Mouse (Mus musculus): ENCODE results near the gene Park7. TPM values are rescaled to one million over a fixed set of nuclear protein-coding genes. Genes with fewer than 3 reads are reported as not detected.

Gene Park7
- polyA plus RNA-seq, 1 experiment from 2014 or later = 414 TPM

- H3K4me3 ChIP-seq = no peak overlapping the region
- no peak overlapping the region for H3K9ac ChIP-seq
- H3K9me3 ChIP-seq (replicated peaks) = no peaks in the 10 kb centered on the region
- H3K27me3 ChIP-seq = no peaks in the 10 kb centered on the region; the same call in 1 of the 2 replicates
- H3K27ac ChIP-seq = no peak overlapping the region
- ATAC-seq = no peak
- H3K4me1 ChIP-seq = no peaks in the 10 kb centered on the region
- H3K36me3 ChIP-seq (ENCODE audit: poor library complexity, severe bottlenecking) = no peaks in the 10 kb centered on the region
- no peak overlapping the region for H3K4me2 ChIP-seq
- WGBS = 76% methylated on average over 10 of the region's 10 CpGs
Measured at GRCm38 (mm10) chr4:150927789-150928188, 13.6 kb upstream of the Park7 start.

- H3K9ac ChIP-seq = no peak overlapping the region
- WGBS = 48% methylated on average over 14 of the region's 14 CpGs
Measured at GRCm38 (mm10) chr4:150926924-150927705, 12.9 kb upstream of the Park7 start.

GRCm38 (mm10) chr4:150925923-150926322 lies 11.7 kb upstream of the Park7 start:
- Histone ChIP-seq H3K9me3 (replicated peaks) (no peaks in the 10 kb centered on the region), H3K27ac (no peak overlapping the region), H3K27me3 (no peaks in the 10 kb centered on the region; the same call in 1 of the 2 replicates), H3K4me2 (no peak overlapping the region), H3K4me1 (no peaks in the 10 kb centered on the region), H3K9ac (no peak overlapping the region), H3K4me3 (no peak overlapping the region), H3K36me3 (ENCODE audit: poor library complexity, severe bottlenecking) (no peaks in the 10 kb centered on the region)
- no peak for ATAC-seq
- WGBS = 56% methylated on average over 5 of the region's 5 CpGs

More at GRCm38 (mm10) chr4:150926924-150927705, 12.9 kb upstream of the Park7 start:
- Histone ChIP-seq H3K4me3 (no peak overlapping the region), H3K4me1 (no peaks in the 10 kb centered on the region), H3K27ac (no peak overlapping the region), H3K27me3 (no peaks in the 10 kb centered on the region; the same call in 1 of the 2 replicates), H3K4me2 (no peak overlapping the region), H3K9me3 (replicated peaks) (no peaks in the 10 kb centered on the region), H3K36me3 (ENCODE audit: poor library complexity, severe bottlenecking) (no peaks in the 10 kb centered on the region)
- ATAC-seq = no peak

GRCm38 (mm10) chr4:150924936-150925335 lies 10.7 kb upstream of the Park7 start:
- Histone ChIP-seq H3K4me3 (no peak overlapping the region), H3K27ac (no peak overlapping the region), H3K4me2 (no peak overlapping the region), H3K9ac (no peak overlapping the region), H3K27me3 (no peaks in the 10 kb centered on the region; the same call in 1 of the 2 replicates), H3K4me1 (no peaks in the 10 kb centered on the region), H3K9me3 (replicated peaks) (no peaks in the 10 kb centered on the region), H3K36me3 (ENCODE audit: poor library complexity, severe bottlenecking) (no peaks in the 10 kb centered on the region)
- no peak for ATAC-seq
- WGBS = 83% methylated on average over 6 of the region's 6 CpGs

GRCm38 (mm10) chr4:150924308-150924707 lies 10.1 kb upstream of the Park7 start:
- Histone ChIP-seq H3K4me1 (no peaks in the 10 kb centered on the region), H3K4me3 (no peak overlapping the region), H3K27me3 (no peaks in the 10 kb centered on the region), H3K27ac (no peak overlapping the region), H3K9me3 (replicated peaks) (no peaks in the 10 kb centered on the region), H3K9ac (no peak overlapping the region), H3K36me3 (ENCODE audit: poor library complexity, severe bottlenecking) (no peaks in the 10 kb centered on the region), H3K4me2 (no peak overlapping the region)
- WGBS = 87% methylated on average over 13 of the region's 13 CpGs
- ATAC-seq = no peak

GRCm38 (mm10) chr4:150921206-150921605 lies 7.0 kb upstream of the Park7 start:
- no peaks in the 10 kb centered on the region for H3K4me1 ChIP-seq
- ATAC-seq = no peak
- H3K9me3 ChIP-seq (replicated peaks) = no peaks in the 10 kb centered on the region
- H3K27me3 ChIP-seq = no peaks in the 10 kb centered on the region
- no peak overlapping the region for H3K4me2 ChIP-seq
- WGBS = 89% methylated on average over 8 of the region's 8 CpGs
- H3K36me3 ChIP-seq (ENCODE audit: poor library complexity, severe bottlenecking) = no peaks in the 10 kb centered on the region
- H3K4me3 ChIP-seq = no peak overlapping the region
- no peak overlapping the region for H3K27ac ChIP-seq
- no peak overlapping the region for H3K9ac ChIP-seq

- ATAC-seq = no peak
- no peak overlapping the region for H3K9ac ChIP-seq
- no peak overlapping the region for H3K4me3 ChIP-seq
- H3K4me2 ChIP-seq = no peak overlapping the region
- WGBS = 73% methylated on average over 8 of the region's 8 CpGs
- no peaks in the 10 kb centered on the region for H3K36me3 ChIP-seq (ENCODE audit: poor library complexity, severe bottlenecking)
- no peaks in the 10 kb centered on the region for H3K9me3 ChIP-seq (replicated peaks)
- H3K27me3 ChIP-seq = no peaks in the 10 kb centered on the region
- H3K27ac ChIP-seq = no peak overlapping the region
- H3K4me1 ChIP-seq = peaks cover 18% of the 10 kb centered on the region
Measured at GRCm38 (mm10) chr4:150917336-150918027, 3.2 kb upstream of the Park7 start.

- Histone ChIP-seq H3K27me3 (no peaks in the 10 kb centered on the region), H3K36me3 (ENCODE audit: poor library complexity, severe bottlenecking) (no peaks in the 10 kb centered on the region), H3K9ac (peak overlapping the region; percentile 82), H3K4me1 (peaks cover 18% of the 10 kb centered on the region), H3K4me2 (peak overlapping the region; percentile 74), H3K4me3 (peak overlapping the region; percentile 69), H3K9me3 (replicated peaks) (no peaks in the 10 kb centered on the region), H3K27ac (peak overlapping the region; percentile 57; the same call in 1 of the 2 replicates)
- 44% methylated on average over 10 of the region's 10 CpGs for WGBS
- ATAC-seq = no peak
Measured at GRCm38 (mm10) chr4:150915181-150915906, 1.1 kb upstream of the Park7 start.

GRCm38 (mm10) chr4:150913743-150914142 lies 494 bp downstream of the Park7 start:
- WGBS = 19% methylated on average over 12 of the region's 12 CpGs
- Histone ChIP-seq H3K27ac (peak overlapping the region; percentile 78), H3K4me2 (peak overlapping the region; percentile 74), H3K9me3 (replicated peaks) (no peaks in the 10 kb centered on the region), H3K36me3 (ENCODE audit: poor library complexity, severe bottlenecking) (no peaks in the 10 kb centered on the region), H3K27me3 (no peaks in the 10 kb centered on the region), H3K9ac (peak overlapping the region; percentile 82), H3K4me3 (peak overlapping the region; percentile 69), H3K4me1 (peaks cover 22% of the 10 kb centered on the region)
- ATAC-seq = no peak

GRCm38 (mm10) chr4:150910164-150910951 lies 3.9 kb downstream of the Park7 start:
- no peak for ATAC-seq
- 85% methylated on average over 19 of the region's 19 CpGs for WGBS
- H3K27ac ChIP-seq = no peak overlapping the region

GRCm38 (mm10) chr4:150909451-150910156 lies 4.6 kb downstream of the Park7 start:
- under 1% methylated on average over 54 of the region's 56 CpGs for WGBS
- H3K4me3 ChIP-seq = peak overlapping the region; percentile 76
- H3K9ac ChIP-seq = peak overlapping the region; percentile 91
- peak overlapping the region; percentile 85 for H3K4me2 ChIP-seq
- H3K36me3 ChIP-seq (ENCODE audit: poor library complexity, severe bottlenecking) = peaks cover 12% of the 10 kb centered on the region
- no peaks in the 10 kb centered on the region for H3K27me3 ChIP-seq
- ATAC-seq = peak; percentile 93
- H3K27ac ChIP-seq = peak overlapping the region; percentile 79
- peaks cover 28% of the 10 kb centered on the region for H3K4me1 ChIP-seq
- no peaks in the 10 kb centered on the region for H3K9me3 ChIP-seq (replicated peaks)

More at GRCm38 (mm10) chr4:150910164-150910951, 3.9 kb downstream of the Park7 start:
- no peaks in the 10 kb centered on the region for H3K9me3 ChIP-seq (replicated peaks)
- H3K27me3 ChIP-seq = no peaks in the 10 kb centered on the region
- peaks cover 34% of the 10 kb centered on the region for H3K4me1 ChIP-seq
- H3K4me2 ChIP-seq = peak overlapping the region; percentile 85
- peaks cover 7% of the 10 kb centered on the region for H3K36me3 ChIP-seq (ENCODE audit: poor library complexity, severe bottlenecking)
- no peak overlapping the region for H3K9ac ChIP-seq
- H3K4me3 ChIP-seq = peak overlapping the region; percentile 76
